Mouse (Mus musculus): ENCODE measurements around the gene Hmg20b. TPM values are rescaled to one million over a fixed set of nuclear protein-coding genes. Genes with fewer than 3 reads are reported as not detected.
A peak's percentile ranks its signal among the peaks of the same experiment; 100 is the strongest.

Gene Hmg20b
- total and polyA plus RNA-seq, 3 experiments, result 54.9 to 58.1 (median 55.6) TPM

GRCm38 (mm10) chr10:81383802-81384604 lies 33.7 kb upstream of the Hmg20b start, which contains the start of the genes Dohh and Gm48551:
Gene Dohh (plus strand): TSS chr10:81384428.
Gene Gm48551 (plus strand): TSS chr10:81384466.
- peaks cover 4% of the 10 kb centered on the region for H3K4me1 ChIP-seq (ENCODE audit: control insufficient read depth, insufficient read depth, low read length)
- intact Hi-C loops (cut with DNase I), result no loop called here
- no peaks in the 10 kb centered on the region for H3K36me3 ChIP-seq (ENCODE audit: control insufficient read depth, insufficient read depth, low read length)
- peak within 1 kb of the TSS; percentile 94 for H3K27ac ChIP-seq
- peak within 1 kb of the TSS; percentile 73 for H3K9ac ChIP-seq (ENCODE audit: low read depth, low read length)
- TF ChIP-seq CTCF (IDR thresholded peaks at IDR 0.05) (no peak), EP300 (IDR thresholded peaks at IDR 0.05; ENCODE audit: insufficient read depth, low read depth, low read length) (peak; percentile 83; the same call in 1 of the 2 replicates), POLR2A (IDR thresholded peaks at IDR 0.05; ENCODE audit: insufficient read depth, low read depth, low read length) (peak; percentile 91)
- H3K27me3 ChIP-seq (ENCODE audit: control insufficient read depth, insufficient read depth, low read length), result no peaks in the 10 kb centered on the region
- 7% methylated on average over 54 of the region's 54 CpGs for WGBS
- peak; percentile 98 to 99 for DNase-seq
- H3K4me3 ChIP-seq, result peak within 1 kb of the TSS; percentile 82
- no peaks in the 10 kb centered on the region; the same call in 1 of the 2 replicates for H3K79me2 ChIP-seq (replicated peaks; ENCODE audit: control insufficient read depth, insufficient read depth, low read length)

GRCm38 (mm10) chr10:81382039-81382438 lies 31.8 kb upstream of the Hmg20b start:
- intact Hi-C loops (cut with DNase I), result no loop called here
- Histone ChIP-seq H3K36me3 (ENCODE audit: control insufficient read depth, insufficient read depth, low read length) (no peaks in the 10 kb centered on the region), H3K4me3 (no peak overlapping the region), H3K79me2 (replicated peaks; ENCODE audit: control insufficient read depth, insufficient read depth, low read length) (no peaks in the 10 kb centered on the region; the same call in 1 of the 2 replicates), H3K27ac (no peak overlapping the region), H3K27me3 (ENCODE audit: control insufficient read depth, insufficient read depth, low read length) (no peaks in the 10 kb centered on the region), H3K9ac (ENCODE audit: low read depth, low read length) (no peak overlapping the region), H3K4me1 (ENCODE audit: control insufficient read depth, insufficient read depth, low read length) (peaks cover 6% of the 10 kb centered on the region)
- DNase-seq, result no peak
- 22% methylated on average over 5 of the region's 5 CpGs for WGBS
- TF ChIP-seq EP300 (IDR thresholded peaks at IDR 0.05; ENCODE audit: insufficient read depth, low read depth, low read length) (no peak), POLR2A (IDR thresholded peaks at IDR 0.05; ENCODE audit: insufficient read depth, low read depth, low read length) (no peak), CTCF (IDR thresholded peaks at IDR 0.05) (no peak)

- Histone ChIP-seq H3K4me3 (no peak overlapping the region), H3K27ac (no peak overlapping the region), H3K9ac (ENCODE audit: low read depth, low read length) (no peak overlapping the region), H3K36me3 (ENCODE audit: control insufficient read depth, insufficient read depth, low read length) (no peaks in the 10 kb centered on the region), H3K79me2 (replicated peaks; ENCODE audit: control insufficient read depth, insufficient read depth, low read length) (peaks cover 2% of the 10 kb centered on the region; the same call in 1 of the 2 replicates), H3K27me3 (ENCODE audit: control insufficient read depth, insufficient read depth, low read length) (no peaks in the 10 kb centered on the region), H3K4me1 (ENCODE audit: control insufficient read depth, insufficient read depth, low read length) (peaks cover 5% of the 10 kb centered on the region)
- intact Hi-C loops (cut with DNase I), result no loop called here
- no peak for DNase-seq
- no peak for TF ChIP-seq POLR2A (IDR thresholded peaks at IDR 0.05; ENCODE audit: insufficient read depth, low read depth, low read length)
- TF ChIP-seq EP300 (IDR thresholded peaks at IDR 0.05; ENCODE audit: insufficient read depth, low read depth, low read length), result no peak
- no peak for TF ChIP-seq CTCF (IDR thresholded peaks at IDR 0.05)
- WGBS, result 82% methylated on average over 6 of the region's 6 CpGs
Observed at GRCm38 (mm10) chr10:81379809-81380378, 29.6 kb upstream of the Hmg20b start.

GRCm38 (mm10) chr10:81379183-81379553 lies 28.9 kb upstream of the Hmg20b start:
- peaks cover 2% of the 10 kb centered on the region for H3K79me2 ChIP-seq (replicated peaks; ENCODE audit: control insufficient read depth, insufficient read depth, low read length)
- 59% methylated on average over 3 of the region's 3 CpGs for WGBS
- TF ChIP-seq EP300 (IDR thresholded peaks at IDR 0.05; ENCODE audit: insufficient read depth, low read depth, low read length) (no peak), CTCF (IDR thresholded peaks at IDR 0.05) (no peak), POLR2A (IDR thresholded peaks at IDR 0.05; ENCODE audit: insufficient read depth, low read depth, low read length) (no peak)
- intact Hi-C loops (cut with DNase I), result no loop called here
- DNase-seq, result no peak
- H3K4me1 ChIP-seq (ENCODE audit: control insufficient read depth, insufficient read depth, low read length), result peaks cover 4% of the 10 kb centered on the region; the same call in 1 of the 2 replicates
- no peaks in the 10 kb centered on the region for H3K36me3 ChIP-seq (ENCODE audit: control insufficient read depth, insufficient read depth, low read length)
- H3K27me3 ChIP-seq (ENCODE audit: control insufficient read depth, insufficient read depth, low read length), result no peaks in the 10 kb centered on the region
- H3K9ac ChIP-seq (ENCODE audit: low read depth, low read length), result no peak overlapping the region
- peak overlapping the region; percentile 72 for H3K27ac ChIP-seq
- H3K4me3 ChIP-seq, result peak overlapping the region; percentile 60

GRCm38 (mm10) chr10:81378553-81379182 lies 28.4 kb upstream of the Hmg20b start:
- WGBS, result under 1% methylated on average over 44 of the region's 46 CpGs
- peak overlapping the region; percentile 60 for H3K4me3 ChIP-seq

More at GRCm38 (mm10) chr10:81378553-81379182, 28.4 kb upstream of the Hmg20b start:
- H3K79me2 ChIP-seq (replicated peaks; ENCODE audit: control insufficient read depth, insufficient read depth, low read length), result peaks cover 2% of the 10 kb centered on the region
- H3K36me3 ChIP-seq (ENCODE audit: control insufficient read depth, insufficient read depth, low read length), result no peaks in the 10 kb centered on the region
- TF ChIP-seq CTCF (IDR thresholded peaks at IDR 0.05) (no peak), POLR2A (IDR thresholded peaks at IDR 0.05; ENCODE audit: insufficient read depth, low read depth, low read length) (peak; percentile 66; the same call in 1 of the 2 replicates), EP300 (IDR thresholded peaks at IDR 0.05; ENCODE audit: insufficient read depth, low read depth, low read length) (0 out of 2 replicates have a peak, but pooled peaks have one; percentile 37)
- peaks cover 4% of the 10 kb centered on the region; the same call in 1 of the 2 replicates for H3K4me1 ChIP-seq (ENCODE audit: control insufficient read depth, insufficient read depth, low read length)
- intact Hi-C loops (cut with DNase I), result no loop called here
- H3K27me3 ChIP-seq (ENCODE audit: control insufficient read depth, insufficient read depth, low read length), result no peaks in the 10 kb centered on the region
- H3K9ac ChIP-seq (ENCODE audit: low read depth, low read length), result peak overlapping the region; percentile 6; the same call in 1 of the 2 replicates
- peak; percentile 100 for DNase-seq
- peak overlapping the region; percentile 72 for H3K27ac ChIP-seq

Measured in heart, adult 2 months (tissue).